Mouse (Mus musculus): ENCODE results near the gene Pkp4. TPM values are rescaled to one million over a fixed set of nuclear protein-coding genes. Genes with fewer than 3 reads are reported as not detected.

The Pkp4 gene
- polyA plus RNA-seq, 1 experiment from 2014 or later = 23.5 TPM

GRCm38 (mm10) chr2:59348585-59348984, 187.9 kb downstream of the Pkp4 start:
- Histone ChIP-seq H3K9ac (replicated peaks; ENCODE audit: low read length) (no peak overlapping the region), H3K36me3 (ENCODE audit: insufficient read depth, low read length) (peaks cover 40% of the 10 kb centered on the region), H3K4me2 (replicated peaks; ENCODE audit: low read depth, low read length) (no peak overlapping the region), H3K9me3 (ENCODE audit: low read length) (no peaks in the 10 kb centered on the region), H3K4me1 (ENCODE audit: insufficient read depth, low read length) (peaks cover 8% of the 10 kb centered on the region; the same call in 1 of the 2 replicates), H3K4me3 (ENCODE audit: low read length) (no peak overlapping the region), H3K27me3 (ENCODE audit: insufficient read depth, low read length) (no peaks in the 10 kb centered on the region), H3K27ac (ENCODE audit: low read length) (no peak overlapping the region)
- ATAC-seq (ENCODE audit: low FRiP score, low TSS enrichment) = no peak
- 76% methylated on average over 8 of the region's 8 CpGs for WGBS

GRCm38 (mm10) chr2:59350094-59350493, 189.4 kb downstream of the Pkp4 start:
- H3K27ac ChIP-seq (ENCODE audit: low read length) = no peak overlapping the region
- no peak overlapping the region for H3K4me3 ChIP-seq (ENCODE audit: low read length)
- H3K9ac ChIP-seq (replicated peaks; ENCODE audit: low read length) = no peak overlapping the region
- H3K4me2 ChIP-seq (replicated peaks; ENCODE audit: low read depth, low read length) = no peak overlapping the region
- no peaks in the 10 kb centered on the region for H3K27me3 ChIP-seq (ENCODE audit: insufficient read depth, low read length)
- H3K4me1 ChIP-seq (ENCODE audit: insufficient read depth, low read length) = peaks cover 8% of the 10 kb centered on the region; the same call in 1 of the 2 replicates
- peaks cover 37% of the 10 kb centered on the region for H3K36me3 ChIP-seq (ENCODE audit: insufficient read depth, low read length)
- ATAC-seq (ENCODE audit: low FRiP score, low TSS enrichment) = no peak
- 48% methylated on average over 3 of the region's 3 CpGs for WGBS
- H3K9me3 ChIP-seq (ENCODE audit: low read length) = no peaks in the 10 kb centered on the region

GRCm38 (mm10) chr2:59351303-59352099, 190.9 kb downstream of the Pkp4 start:
- Histone ChIP-seq H3K4me2 (replicated peaks; ENCODE audit: low read depth, low read length) (no peak overlapping the region), H3K27ac (ENCODE audit: low read length) (no peak overlapping the region), H3K27me3 (ENCODE audit: insufficient read depth, low read length) (no peaks in the 10 kb centered on the region), H3K4me1 (ENCODE audit: insufficient read depth, low read length) (peaks cover 3% of the 10 kb centered on the region; the same call in 1 of the 2 replicates), H3K4me3 (ENCODE audit: low read length) (no peak overlapping the region), H3K36me3 (ENCODE audit: insufficient read depth, low read length) (peaks cover 42% of the 10 kb centered on the region), H3K9ac (replicated peaks; ENCODE audit: low read length) (no peak overlapping the region), H3K9me3 (ENCODE audit: low read length) (no peaks in the 10 kb centered on the region)
- WGBS = 79% methylated on average over 16 of the region's 16 CpGs
- ATAC-seq (ENCODE audit: low FRiP score, low TSS enrichment) = no peak

- H3K9ac ChIP-seq (replicated peaks; ENCODE audit: low read length) = no peak overlapping the region
- H3K4me2 ChIP-seq (replicated peaks; ENCODE audit: low read depth, low read length) = no peak overlapping the region
- H3K27ac ChIP-seq (ENCODE audit: low read length) = no peak overlapping the region
- no peaks in the 10 kb centered on the region for H3K9me3 ChIP-seq (ENCODE audit: low read length)
- 68% methylated on average over 3 of the region's 3 CpGs for WGBS
- no peaks in the 10 kb centered on the region for H3K4me1 ChIP-seq (ENCODE audit: insufficient read depth, low read length)
- no peaks in the 10 kb centered on the region for H3K27me3 ChIP-seq (ENCODE audit: insufficient read depth, low read length)
- peaks cover 35% of the 10 kb centered on the region for H3K36me3 ChIP-seq (ENCODE audit: insufficient read depth, low read length)
- ATAC-seq (ENCODE audit: low FRiP score, low TSS enrichment) = no peak
- H3K4me3 ChIP-seq (ENCODE audit: low read length) = no peak overlapping the region
These were observed 193.2 kb downstream of the Pkp4 start for GRCm38 (mm10) chr2:59353821-59354220.

GRCm38 (mm10) chr2:59355531-59356289, 195.1 kb downstream of the Pkp4 start:
- no peaks in the 10 kb centered on the region for H3K9me3 ChIP-seq (ENCODE audit: low read length)
- H3K27ac ChIP-seq (ENCODE audit: low read length) = no peak overlapping the region
- peaks cover 28% of the 10 kb centered on the region for H3K36me3 ChIP-seq (ENCODE audit: insufficient read depth, low read length)
- H3K4me3 ChIP-seq (ENCODE audit: low read length) = no peak overlapping the region
- H3K27me3 ChIP-seq (ENCODE audit: insufficient read depth, low read length) = no peaks in the 10 kb centered on the region
- no peak overlapping the region for H3K9ac ChIP-seq (replicated peaks; ENCODE audit: low read length)
- no peak overlapping the region for H3K4me2 ChIP-seq (replicated peaks; ENCODE audit: low read depth, low read length)
- H3K4me1 ChIP-seq (ENCODE audit: insufficient read depth, low read length) = no peaks in the 10 kb centered on the region
- 95% methylated on average over 5 of the region's 5 CpGs for WGBS
- ATAC-seq (ENCODE audit: low FRiP score, low TSS enrichment) = no peak

GRCm38 (mm10) chr2:59359760-59360342, 199.2 kb downstream of the Pkp4 start:
- 77% methylated on average over 9 of the region's 9 CpGs for whole genome bisulfite sequencing
- ATAC-seq (ENCODE audit: low FRiP score, low TSS enrichment) = no peak
- no peak overlapping the region for H3K4me2 ChIP-seq (replicated peaks; ENCODE audit: low read depth, low read length)
- H3K27ac ChIP-seq (ENCODE audit: low read length) = no peak overlapping the region
- H3K9ac ChIP-seq (replicated peaks; ENCODE audit: low read length) = no peak overlapping the region
- peaks cover 8% of the 10 kb centered on the region; the same call in 1 of the 2 replicates for H3K36me3 ChIP-seq (ENCODE audit: insufficient read depth, low read length)
- no peaks in the 10 kb centered on the region for H3K9me3 ChIP-seq (ENCODE audit: low read length)
- peaks cover 8% of the 10 kb centered on the region; the same call in 1 of the 2 replicates for H3K4me1 ChIP-seq (ENCODE audit: insufficient read depth, low read length)
- H3K4me3 ChIP-seq (ENCODE audit: low read length) = no peak overlapping the region
- H3K27me3 ChIP-seq (ENCODE audit: insufficient read depth, low read length) = no peaks in the 10 kb centered on the region

- H3K4me2 ChIP-seq (replicated peaks; ENCODE audit: low read depth, low read length) = no peak overlapping the region
- peaks cover 8% of the 10 kb centered on the region; the same call in 1 of the 2 replicates for H3K4me1 ChIP-seq (ENCODE audit: insufficient read depth, low read length)
- H3K9me3 ChIP-seq (ENCODE audit: low read length) = no peaks in the 10 kb centered on the region
- peak; percentile 82 for ATAC-seq (ENCODE audit: low FRiP score, low TSS enrichment)
- H3K36me3 ChIP-seq (ENCODE audit: insufficient read depth, low read length) = no peaks in the 10 kb centered on the region; the same call in 1 of the 2 replicates
- no peak overlapping the region for H3K9ac ChIP-seq (replicated peaks; ENCODE audit: low read length)
- no peaks in the 10 kb centered on the region for H3K27me3 ChIP-seq (ENCODE audit: insufficient read depth, low read length)
- H3K4me3 ChIP-seq (ENCODE audit: low read length) = no peak overlapping the region
- 17% methylated on average over 4 of the region's 4 CpGs for WGBS
- H3K27ac ChIP-seq (ENCODE audit: low read length) = 0 out of 2 replicates have a peak overlapping the region, but pooled peaks have one; percentile 41
These were observed 200.7 kb downstream of the Pkp4 start for GRCm38 (mm10) chr2:59361350-59361780.

GRCm38 (mm10) chr2:59364156-59364842, 203.6 kb downstream of the Pkp4 start:
- Histone ChIP-seq H3K9me3 (ENCODE audit: low read length) (no peaks in the 10 kb centered on the region), H3K27ac (ENCODE audit: low read length) (no peak overlapping the region), H3K9ac (replicated peaks; ENCODE audit: low read length) (no peak overlapping the region), H3K36me3 (ENCODE audit: insufficient read depth, low read length) (no peaks in the 10 kb centered on the region), H3K4me1 (ENCODE audit: insufficient read depth, low read length) (peaks cover 8% of the 10 kb centered on the region; the same call in 1 of the 2 replicates), H3K4me3 (ENCODE audit: low read length) (no peak overlapping the region), H3K4me2 (replicated peaks; ENCODE audit: low read depth, low read length) (no peak overlapping the region), H3K27me3 (ENCODE audit: insufficient read depth, low read length) (no peaks in the 10 kb centered on the region)
- WGBS = 77% methylated on average over 3 of the region's 3 CpGs
- ATAC-seq (ENCODE audit: low FRiP score, low TSS enrichment) = no peak

GRCm38 (mm10) chr2:59367191-59367590, 206.5 kb downstream of the Pkp4 start:
- no peak overlapping the region for H3K9ac ChIP-seq (replicated peaks; ENCODE audit: low read length)
- no peak overlapping the region for H3K27ac ChIP-seq (ENCODE audit: low read length)
- no peak for ATAC-seq (ENCODE audit: low FRiP score, low TSS enrichment)
- no peaks in the 10 kb centered on the region for H3K36me3 ChIP-seq (ENCODE audit: insufficient read depth, low read length)
- no peak overlapping the region for H3K4me2 ChIP-seq (replicated peaks; ENCODE audit: low read depth, low read length)
- 91% methylated on average over 4 of the region's 4 CpGs for WGBS
- no peaks in the 10 kb centered on the region for H3K27me3 ChIP-seq (ENCODE audit: insufficient read depth, low read length)
- H3K9me3 ChIP-seq (ENCODE audit: low read length) = no peaks in the 10 kb centered on the region
- H3K4me1 ChIP-seq (ENCODE audit: insufficient read depth, low read length) = no peaks in the 10 kb centered on the region
- no peak overlapping the region for H3K4me3 ChIP-seq (ENCODE audit: low read length)
